Mouse (Mus musculus): ENCODE data around the gene Muc4. TPM values are rescaled to one million over a fixed set of nuclear protein-coding genes. Genes with fewer than 3 reads are reported as not detected.

The Muc4 gene
- polyA plus RNA-seq, 1 experiment from 2014 or later = not detected

DNA sequence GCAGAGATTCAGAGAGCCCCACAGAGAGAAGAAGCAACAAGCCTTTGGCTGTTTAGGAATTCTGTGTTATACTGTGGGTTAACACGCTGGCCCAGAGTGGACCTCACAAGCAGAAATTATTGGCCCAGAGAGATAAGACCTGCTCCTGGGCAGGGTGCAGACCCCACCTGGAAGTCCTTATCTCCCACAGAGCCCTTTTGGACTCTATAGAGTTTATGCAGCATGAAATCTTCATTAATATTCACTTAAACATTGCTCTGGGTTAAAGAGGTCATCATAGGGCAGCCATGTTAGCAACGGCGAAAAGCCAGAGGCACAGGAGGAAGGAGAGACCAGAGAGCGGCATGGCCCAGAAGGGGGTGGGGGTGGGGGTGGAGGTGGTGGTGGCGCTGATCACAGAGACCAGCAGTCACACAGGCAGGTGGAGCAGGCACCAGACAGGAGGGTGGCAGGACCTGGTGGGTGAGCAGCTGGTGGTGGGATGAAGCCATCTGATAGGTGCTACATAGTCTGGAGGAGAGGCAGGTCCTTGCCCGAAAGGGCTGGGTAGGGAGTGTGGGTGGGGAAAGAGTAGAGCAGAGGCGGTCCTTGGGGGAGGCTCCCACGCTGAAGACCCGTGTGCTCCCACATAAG lies 27.7 kb upstream of the Muc4 start:
- ATAC-seq (replicated peaks) = no peak
- Histone ChIP-seq H3K4me3 (no peak overlapping the region), H3K4me1 (no peaks in the 10 kb centered on the region), H3K36me3 (no peaks in the 10 kb centered on the region), H3K9me3 (no peaks in the 10 kb centered on the region), H3K27ac (replicated peaks) (no peak overlapping the region), H3K27me3 (no peaks in the 10 kb centered on the region), H3K9ac (replicated peaks) (no peak overlapping the region), H3K4me2 (replicated peaks) (no peak overlapping the region)
- WGBS = 82% methylated on average over 9 of the region's 9 CpGs

DNA sequence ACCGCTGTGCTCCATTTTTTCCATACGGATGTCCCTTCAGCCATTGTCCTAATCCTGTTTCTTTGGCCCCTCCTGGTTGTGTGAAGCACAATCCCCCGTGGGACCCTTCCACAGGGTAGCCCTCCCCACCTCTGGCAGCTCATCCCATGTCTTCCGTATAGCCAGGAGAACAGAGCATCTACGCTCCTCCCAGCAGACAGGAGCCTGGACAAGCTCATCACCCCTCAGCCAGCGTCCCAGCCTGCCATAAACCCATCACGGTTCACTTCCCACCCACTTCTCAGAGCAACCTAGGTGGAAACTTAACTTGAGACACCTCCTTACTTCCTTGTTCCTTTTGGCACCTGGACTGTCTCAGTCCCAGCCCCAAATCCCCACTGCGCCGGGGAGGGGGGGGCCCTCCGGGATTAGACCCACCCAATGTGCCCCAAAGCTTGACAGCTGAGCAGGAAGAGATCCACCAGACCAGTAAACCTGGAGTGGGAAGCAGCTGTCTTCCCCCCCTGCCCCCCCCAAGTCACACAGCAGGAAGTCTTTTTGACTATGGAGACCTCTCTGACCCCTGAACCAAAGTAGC lies 27.1 kb upstream of the Muc4 start:
- no peak for ATAC-seq (replicated peaks)
- WGBS = 88% methylated on average over 10 of the region's 10 CpGs
- H3K9ac ChIP-seq (replicated peaks) = no peak overlapping the region
- H3K27me3 ChIP-seq = no peaks in the 10 kb centered on the region
- no peak overlapping the region for H3K27ac ChIP-seq (replicated peaks)
- no peaks in the 10 kb centered on the region for H3K4me1 ChIP-seq
- H3K36me3 ChIP-seq = no peaks in the 10 kb centered on the region
- H3K4me3 ChIP-seq = no peak overlapping the region
- H3K9me3 ChIP-seq = no peaks in the 10 kb centered on the region
- H3K4me2 ChIP-seq (replicated peaks) = no peak overlapping the region

- 89% methylated on average over 8 of the region's 8 CpGs for WGBS
- no peak overlapping the region for H3K4me3 ChIP-seq
- no peak overlapping the region for H3K27ac ChIP-seq (replicated peaks)
- no peaks in the 10 kb centered on the region for H3K4me1 ChIP-seq
- no peaks in the 10 kb centered on the region for H3K9me3 ChIP-seq
- no peak overlapping the region for H3K4me2 ChIP-seq (replicated peaks)
- no peak for ATAC-seq (replicated peaks)
- H3K36me3 ChIP-seq = no peaks in the 10 kb centered on the region
- H3K27me3 ChIP-seq = no peaks in the 10 kb centered on the region
- no peak overlapping the region for H3K9ac ChIP-seq (replicated peaks)
Observed at GRCm38 (mm10) chr16:32709116-32709515, 26.6 kb upstream of the Muc4 start.

DNA sequence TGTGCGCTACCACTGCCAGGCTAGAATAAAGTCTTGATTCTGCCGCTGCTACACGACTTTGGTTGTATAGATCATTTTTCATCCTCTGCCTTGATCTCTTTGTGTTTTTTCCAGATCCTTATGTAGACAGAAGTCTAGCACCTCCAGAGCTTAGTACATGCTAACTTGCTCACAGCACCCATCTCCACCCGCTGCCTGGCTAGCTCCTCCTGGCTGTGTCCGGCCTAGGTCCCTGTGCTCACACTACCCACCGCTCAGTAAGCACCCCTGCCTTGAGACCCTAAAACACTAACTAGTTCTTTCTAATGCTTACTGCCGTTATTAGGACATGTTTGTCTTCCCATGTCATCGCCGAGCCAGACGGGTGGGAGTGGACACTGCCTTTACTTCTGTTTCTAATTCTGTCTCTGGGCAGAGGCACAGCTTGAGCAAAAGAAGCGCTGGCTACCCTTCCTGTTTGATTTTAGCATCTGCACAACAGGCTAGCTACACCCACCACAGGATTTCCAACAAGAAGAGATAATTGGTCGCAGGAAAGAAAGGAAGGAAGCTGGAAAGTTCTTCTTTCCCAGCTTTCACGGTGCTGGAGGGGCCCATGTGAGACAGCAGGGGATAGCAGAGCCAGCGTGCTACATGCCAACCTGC lies 25.1 kb upstream of the Muc4 start:
- H3K4me1 ChIP-seq = no peaks in the 10 kb centered on the region
- no peak for ATAC-seq (replicated peaks)
- no peak overlapping the region for H3K27ac ChIP-seq (replicated peaks)
- no peaks in the 10 kb centered on the region for H3K27me3 ChIP-seq
- H3K4me2 ChIP-seq (replicated peaks) = no peak overlapping the region
- 84% methylated on average over 14 of the region's 14 CpGs for WGBS
- H3K9me3 ChIP-seq = no peaks in the 10 kb centered on the region
- no peak overlapping the region for H3K9ac ChIP-seq (replicated peaks)
- H3K36me3 ChIP-seq = no peaks in the 10 kb centered on the region
- no peak overlapping the region for H3K4me3 ChIP-seq

DNA sequence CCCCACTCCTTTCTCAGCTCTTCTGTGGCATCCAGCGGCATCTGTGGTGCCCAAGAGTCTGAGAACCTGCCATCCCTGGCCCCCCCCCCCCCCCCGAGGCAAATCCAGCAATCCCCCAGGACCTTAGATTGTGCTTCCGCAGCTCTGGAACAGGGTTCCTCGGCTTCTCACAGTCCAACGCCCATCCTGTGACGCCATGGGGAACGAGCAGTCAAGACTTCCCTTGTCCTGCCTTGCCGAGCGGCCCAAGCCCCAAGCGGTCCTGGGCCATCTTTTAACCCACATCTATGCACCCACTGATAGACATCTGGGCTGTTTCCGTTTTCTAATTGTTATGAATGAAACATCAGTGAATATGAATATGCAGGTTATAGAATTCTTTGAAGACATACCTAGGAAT lies 23.5 kb upstream of the Muc4 start:
- no peaks in the 10 kb centered on the region for H3K27me3 ChIP-seq
- no peaks in the 10 kb centered on the region for H3K4me1 ChIP-seq
- H3K27ac ChIP-seq (replicated peaks) = no peak overlapping the region
- WGBS = 86% methylated on average over 11 of the region's 11 CpGs
- no peak for ATAC-seq (replicated peaks)
- H3K4me2 ChIP-seq (replicated peaks) = no peak overlapping the region
- no peak overlapping the region for H3K9ac ChIP-seq (replicated peaks)
- no peak overlapping the region for H3K4me3 ChIP-seq
- H3K9me3 ChIP-seq = no peaks in the 10 kb centered on the region
- no peaks in the 10 kb centered on the region for H3K36me3 ChIP-seq

GRCm38 (mm10) chr16:32713556-32713955 lies 22.1 kb upstream of the Muc4 start:
- Histone ChIP-seq H3K9ac (replicated peaks) (no peak overlapping the region), H3K9me3 (no peaks in the 10 kb centered on the region), H3K27me3 (no peaks in the 10 kb centered on the region), H3K27ac (replicated peaks) (no peak overlapping the region), H3K4me2 (replicated peaks) (no peak overlapping the region), H3K36me3 (no peaks in the 10 kb centered on the region), H3K4me3 (no peak overlapping the region), H3K4me1 (no peaks in the 10 kb centered on the region)
- WGBS = 60% methylated on average over 6 of the region's 6 CpGs
- ATAC-seq (replicated peaks) = no peak

- no peak overlapping the region for H3K4me3 ChIP-seq
- no peak overlapping the region for H3K27ac ChIP-seq (replicated peaks)
- no peaks in the 10 kb centered on the region for H3K4me1 ChIP-seq
- no peaks in the 10 kb centered on the region for H3K9me3 ChIP-seq
- H3K36me3 ChIP-seq = no peaks in the 10 kb centered on the region
- H3K9ac ChIP-seq (replicated peaks) = no peak overlapping the region
- H3K4me2 ChIP-seq (replicated peaks) = no peak overlapping the region
- 27% methylated on average over 13 of the region's 13 CpGs for WGBS
- H3K27me3 ChIP-seq = no peaks in the 10 kb centered on the region
- no peak for ATAC-seq (replicated peaks)
Observed at GRCm38 (mm10) chr16:32715364-32715763, 20.3 kb upstream of the Muc4 start.

DNA sequence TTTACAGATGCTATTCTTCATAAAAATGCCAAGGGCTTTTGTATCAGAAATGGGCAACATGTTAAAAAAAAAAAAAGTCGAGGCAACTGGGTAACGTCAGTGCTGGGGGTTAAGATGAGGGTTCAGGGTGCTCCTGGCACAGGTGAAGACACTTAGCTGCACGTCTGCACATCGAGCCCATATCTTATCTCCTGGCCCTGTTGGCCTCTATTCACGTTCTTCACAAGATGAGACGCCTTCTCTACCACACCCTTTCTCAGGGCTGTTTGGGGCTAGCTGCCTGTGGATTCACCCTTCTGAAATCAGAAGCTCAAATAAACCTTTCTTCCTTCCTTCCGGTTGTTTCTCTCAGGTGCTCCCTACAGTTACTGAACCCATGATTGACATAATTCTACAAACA lies 12.5 kb upstream of the Muc4 start:
- Histone ChIP-seq H3K9ac (replicated peaks) (no peak overlapping the region), H3K4me2 (replicated peaks) (no peak overlapping the region), H3K9me3 (no peaks in the 10 kb centered on the region), H3K4me1 (no peaks in the 10 kb centered on the region), H3K36me3 (no peaks in the 10 kb centered on the region), H3K27me3 (no peaks in the 10 kb centered on the region), H3K4me3 (no peak overlapping the region), H3K27ac (replicated peaks) (no peak overlapping the region)
- ATAC-seq (replicated peaks) = no peak
- WGBS = 88% methylated on average over 7 of the region's 7 CpGs

GRCm38 (mm10) chr16:32723767-32724166 lies 11.9 kb upstream of the Muc4 start:
- no peak overlapping the region for H3K4me2 ChIP-seq (replicated peaks)
- no peak overlapping the region for H3K9ac ChIP-seq (replicated peaks)
- H3K4me3 ChIP-seq = no peak overlapping the region
- H3K4me1 ChIP-seq = no peaks in the 10 kb centered on the region
- H3K27ac ChIP-seq (replicated peaks) = no peak overlapping the region
- H3K27me3 ChIP-seq = no peaks in the 10 kb centered on the region
- no peak for ATAC-seq (replicated peaks)
- H3K9me3 ChIP-seq = no peaks in the 10 kb centered on the region
- no peaks in the 10 kb centered on the region for H3K36me3 ChIP-seq
- 87% methylated on average over 4 of the region's 4 CpGs for WGBS

GRCm38 (mm10) chr16:32724259-32724658 lies 11.4 kb upstream of the Muc4 start:
- no peaks in the 10 kb centered on the region for H3K4me1 ChIP-seq
- no peak overlapping the region for H3K4me2 ChIP-seq (replicated peaks)
- H3K36me3 ChIP-seq = no peaks in the 10 kb centered on the region
- H3K9ac ChIP-seq (replicated peaks) = no peak overlapping the region
- no peak overlapping the region for H3K27ac ChIP-seq (replicated peaks)
- no peak overlapping the region for H3K4me3 ChIP-seq
- ATAC-seq (replicated peaks) = no peak
- no peaks in the 10 kb centered on the region for H3K27me3 ChIP-seq
- 92% methylated on average over 2 of the region's 2 CpGs for WGBS
- no peaks in the 10 kb centered on the region for H3K9me3 ChIP-seq

- Histone ChIP-seq H3K36me3 (no peaks in the 10 kb centered on the region), H3K27me3 (no peaks in the 10 kb centered on the region), H3K27ac (replicated peaks) (no peak overlapping the region), H3K4me2 (replicated peaks) (no peak overlapping the region), H3K4me3 (no peak overlapping the region), H3K4me1 (no peaks in the 10 kb centered on the region), H3K9me3 (no peaks in the 10 kb centered on the region), H3K9ac (replicated peaks) (no peak overlapping the region)
- no peak for ATAC-seq (replicated peaks)
Observed at GRCm38 (mm10) chr16:32726501-32726900, 9.2 kb upstream of the Muc4 start.

- no peak for ATAC-seq (replicated peaks)
- Histone ChIP-seq H3K27ac (replicated peaks) (no peak overlapping the region), H3K4me3 (no peak overlapping the region), H3K4me1 (no peaks in the 10 kb centered on the region), H3K9me3 (no peaks in the 10 kb centered on the region), H3K27me3 (no peaks in the 10 kb centered on the region), H3K36me3 (no peaks in the 10 kb centered on the region), H3K4me2 (replicated peaks) (no peak overlapping the region), H3K9ac (replicated peaks) (no peak overlapping the region)
Observed at GRCm38 (mm10) chr16:32728240-32728639, 7.4 kb upstream of the Muc4 start.

- WGBS = 75% methylated on average over 1 of the region's 1 CpGs
- no peak overlapping the region for H3K9ac ChIP-seq (replicated peaks)
- no peak overlapping the region for H3K4me2 ChIP-seq (replicated peaks)
- no peaks in the 10 kb centered on the region for H3K4me1 ChIP-seq
- H3K4me3 ChIP-seq = no peak overlapping the region
- H3K36me3 ChIP-seq = no peaks in the 10 kb centered on the region
- no peak overlapping the region for H3K27ac ChIP-seq (replicated peaks)
- no peaks in the 10 kb centered on the region for H3K9me3 ChIP-seq
- ATAC-seq (replicated peaks) = no peak
- H3K27me3 ChIP-seq = no peaks in the 10 kb centered on the region
Observed at GRCm38 (mm10) chr16:32728730-32729129, 7.0 kb upstream of the Muc4 start.

Data from forebrain, embryonic 15.5 days (tissue).